Mouse (Mus musculus): ENCODE results near the gene Herpud2. TPM values are rescaled to one million over a fixed set of nuclear protein-coding genes. Genes with fewer than 3 reads are reported as not detected.
"Not testable (repeated sequence)": the region's sequence is repeated elsewhere in the genome, so short reads cannot be mapped to it uniquely, and the experiment has no call there.

The Herpud2 gene
- polyA plus RNA-seq, 1 experiment from 2014 or later = 26.7 TPM

GRCm38 (mm10) chr9:25140330-25140729 lies 11.3 kb downstream of the Herpud2 start:
- no peak overlapping the region for H3K27ac ChIP-seq (ENCODE audit: low read length)
- no peak overlapping the region for H3K4me2 ChIP-seq (ENCODE audit: low read depth, low read length)
- 47% methylated on average over 1 of the region's 1 CpGs for WGBS
- ATAC-seq (ENCODE audit: low read depth) = no peak
- peaks cover 7% of the 10 kb centered on the region for H3K4me1 ChIP-seq (replicated peaks; ENCODE audit: control insufficient read depth, insufficient read depth, low read length)
- H3K9me3 ChIP-seq (ENCODE audit: control insufficient read depth, low read length) = no peaks in the 10 kb centered on the region
- no peak overlapping the region for H3K4me3 ChIP-seq (ENCODE audit: low read length)
- H3K27me3 ChIP-seq (ENCODE audit: control insufficient read depth, insufficient read depth, low read depth, low read length) = no peaks in the 10 kb centered on the region
- no peaks in the 10 kb centered on the region for H3K36me3 ChIP-seq (ENCODE audit: control insufficient read depth, insufficient read depth, low read length)
- no peak overlapping the region for H3K9ac ChIP-seq (ENCODE audit: low read length)

- no peak overlapping the region for H3K4me3 ChIP-seq (ENCODE audit: low read length)
- WGBS = 87% methylated on average over 1 of the region's 1 CpGs
- no peak overlapping the region for H3K4me2 ChIP-seq (ENCODE audit: low read depth, low read length)
- H3K27me3 ChIP-seq (ENCODE audit: control insufficient read depth, insufficient read depth, low read depth, low read length) = no peaks in the 10 kb centered on the region
- H3K36me3 ChIP-seq (ENCODE audit: control insufficient read depth, insufficient read depth, low read length) = no peaks in the 10 kb centered on the region
- no peak for ATAC-seq (ENCODE audit: low read depth)
- H3K27ac ChIP-seq (ENCODE audit: low read length) = no peak overlapping the region
- no peaks in the 10 kb centered on the region for H3K9me3 ChIP-seq (ENCODE audit: control insufficient read depth, low read length)
- peaks cover 7% of the 10 kb centered on the region for H3K4me1 ChIP-seq (replicated peaks; ENCODE audit: control insufficient read depth, insufficient read depth, low read length)
- no peak overlapping the region for H3K9ac ChIP-seq (ENCODE audit: low read length)
Measured at GRCm38 (mm10) chr9:25138900-25139299, 12.7 kb downstream of the Herpud2 start.

GRCm38 (mm10) chr9:25132920-25133319 lies 18.7 kb downstream of the Herpud2 start:
- 53% methylated on average over 4 of the region's 4 CpGs for WGBS
- Histone ChIP-seq H3K4me3 (ENCODE audit: low read length) (no peak overlapping the region), H3K9ac (ENCODE audit: low read length) (no peak overlapping the region), H3K9me3 (ENCODE audit: control insufficient read depth, low read length) (no peaks in the 10 kb centered on the region), H3K36me3 (ENCODE audit: control insufficient read depth, insufficient read depth, low read length) (0 out of 2 replicates have a peak, but pooled peaks cover 3% of the 10 kb centered on the region), H3K4me1 (replicated peaks; ENCODE audit: control insufficient read depth, insufficient read depth, low read length) (no peaks in the 10 kb centered on the region), H3K4me2 (ENCODE audit: low read depth, low read length) (no peak overlapping the region), H3K27me3 (ENCODE audit: control insufficient read depth, insufficient read depth, low read depth, low read length) (no peaks in the 10 kb centered on the region), H3K27ac (ENCODE audit: low read length) (no peak overlapping the region)
- ATAC-seq (ENCODE audit: low read depth) = no peak

GRCm38 (mm10) chr9:25132253-25132652 lies 19.4 kb downstream of the Herpud2 start:
- Histone ChIP-seq H3K27me3 (ENCODE audit: control insufficient read depth, insufficient read depth, low read depth, low read length) (no peaks in the 10 kb centered on the region), H3K27ac (ENCODE audit: low read length) (no peak overlapping the region), H3K4me3 (ENCODE audit: low read length) (no peak overlapping the region), H3K4me1 (replicated peaks; ENCODE audit: control insufficient read depth, insufficient read depth, low read length) (no peaks in the 10 kb centered on the region), H3K4me2 (ENCODE audit: low read depth, low read length) (no peak overlapping the region), H3K9ac (ENCODE audit: low read length) (no peak overlapping the region), H3K9me3 (ENCODE audit: control insufficient read depth, low read length) (no peaks in the 10 kb centered on the region), H3K36me3 (ENCODE audit: control insufficient read depth, insufficient read depth, low read length) (0 out of 2 replicates have a peak, but pooled peaks cover 3% of the 10 kb centered on the region)
- peak; percentile 73 for ATAC-seq (ENCODE audit: low read depth)

- Histone ChIP-seq H3K4me1 (replicated peaks; ENCODE audit: control insufficient read depth, insufficient read depth, low read length) (no peaks in the 10 kb centered on the region), H3K4me3 (ENCODE audit: low read length) (no peak overlapping the region), H3K9ac (ENCODE audit: low read length) (no peak overlapping the region), H3K9me3 (ENCODE audit: control insufficient read depth, low read length) (no peaks in the 10 kb centered on the region), H3K27ac (ENCODE audit: low read length) (no peak overlapping the region), H3K36me3 (ENCODE audit: control insufficient read depth, insufficient read depth, low read length) (peaks cover 10% of the 10 kb centered on the region), H3K4me2 (ENCODE audit: low read depth, low read length) (no peak overlapping the region), H3K27me3 (ENCODE audit: control insufficient read depth, insufficient read depth, low read depth, low read length) (no peaks in the 10 kb centered on the region)
- no peak for ATAC-seq (ENCODE audit: low read depth)
- 83% methylated on average over 2 of the region's 2 CpGs for WGBS
Measured at GRCm38 (mm10) chr9:25124048-25124447, 27.6 kb downstream of the Herpud2 start.

GRCm38 (mm10) chr9:25123590-25123989 lies 28.0 kb downstream of the Herpud2 start:
- not testable (repeated sequence) for H3K4me1 ChIP-seq (replicated peaks; ENCODE audit: control insufficient read depth, insufficient read depth, low read length); H3K27ac ChIP-seq (ENCODE audit: low read length); H3K4me2 ChIP-seq (ENCODE audit: low read depth, low read length); ATAC-seq (ENCODE audit: low read depth); H3K27me3 ChIP-seq (ENCODE audit: control insufficient read depth, insufficient read depth, low read depth, low read length); H3K4me3 ChIP-seq (ENCODE audit: low read length); H3K9ac ChIP-seq (ENCODE audit: low read length); H3K9me3 ChIP-seq (ENCODE audit: control insufficient read depth, low read length)
- 97% methylated on average over 1 of the region's 1 CpGs for WGBS
- peaks cover 10% of the 10 kb centered on the region for H3K36me3 ChIP-seq (ENCODE audit: control insufficient read depth, insufficient read depth, low read length)

- no peak overlapping the region for H3K9ac ChIP-seq (ENCODE audit: low read length)
- ATAC-seq (ENCODE audit: low read depth) = no peak; the same call in 1 of the 2 replicates
- H3K27me3 ChIP-seq (ENCODE audit: control insufficient read depth, insufficient read depth, low read depth, low read length) = no peaks in the 10 kb centered on the region
- no peaks in the 10 kb centered on the region for H3K4me1 ChIP-seq (replicated peaks; ENCODE audit: control insufficient read depth, insufficient read depth, low read length)
- H3K4me2 ChIP-seq (ENCODE audit: low read depth, low read length) = no peak overlapping the region
- 0 out of 2 replicates have a peak, but pooled peaks cover 3% of the 10 kb centered on the region for H3K9me3 ChIP-seq (ENCODE audit: control insufficient read depth, low read length)
- peaks cover 18% of the 10 kb centered on the region for H3K36me3 ChIP-seq (ENCODE audit: control insufficient read depth, insufficient read depth, low read length)
- H3K4me3 ChIP-seq (ENCODE audit: low read length) = no peak overlapping the region
- no peak overlapping the region for H3K27ac ChIP-seq (ENCODE audit: low read length)
Measured at GRCm38 (mm10) chr9:25104638-25105037, 47.0 kb downstream of the Herpud2 start.

GRCm38 (mm10) chr9:25102881-25103280 lies 48.7 kb downstream of the Herpud2 start:
- Histone ChIP-seq H3K27ac (ENCODE audit: low read length) (no peak overlapping the region), H3K4me1 (replicated peaks; ENCODE audit: control insufficient read depth, insufficient read depth, low read length) (no peaks in the 10 kb centered on the region), H3K4me3 (ENCODE audit: low read length) (no peak overlapping the region), H3K9ac (ENCODE audit: low read length) (no peak overlapping the region), H3K36me3 (ENCODE audit: control insufficient read depth, insufficient read depth, low read length) (peaks cover 15% of the 10 kb centered on the region), H3K9me3 (ENCODE audit: control insufficient read depth, low read length) (0 out of 2 replicates have a peak, but pooled peaks cover 3% of the 10 kb centered on the region), H3K4me2 (ENCODE audit: low read depth, low read length) (no peak overlapping the region), H3K27me3 (ENCODE audit: control insufficient read depth, insufficient read depth, low read depth, low read length) (no peaks in the 10 kb centered on the region)
- 90% methylated on average over 1 of the region's 1 CpGs for whole genome bisulfite sequencing
- ATAC-seq (ENCODE audit: low read depth) = no peak

GRCm38 (mm10) chr9:25090853-25091252 lies 60.8 kb downstream of the Herpud2 start:
- Histone ChIP-seq H3K4me2 (ENCODE audit: low read depth, low read length) (no peak overlapping the region), H3K9me3 (ENCODE audit: control insufficient read depth, low read length) (no peaks in the 10 kb centered on the region), H3K27me3 (ENCODE audit: control insufficient read depth, insufficient read depth, low read depth, low read length) (no peaks in the 10 kb centered on the region), H3K27ac (ENCODE audit: low read length) (no peak overlapping the region), H3K36me3 (ENCODE audit: control insufficient read depth, insufficient read depth, low read length) (no peaks in the 10 kb centered on the region), H3K9ac (ENCODE audit: low read length) (no peak overlapping the region), H3K4me1 (replicated peaks; ENCODE audit: control insufficient read depth, insufficient read depth, low read length) (no peaks in the 10 kb centered on the region; the same call in 1 of the 2 replicates), H3K4me3 (ENCODE audit: low read length) (no peak overlapping the region)
- 39% methylated on average over 1 of the region's 1 CpGs for WGBS
- 0 out of 2 replicates have a peak, but pooled peaks have one; percentile 23 for ATAC-seq (ENCODE audit: low read depth)

GRCm38 (mm10) chr9:25089122-25089521 lies 62.5 kb downstream of the Herpud2 start, which contains the start of gene Gm10181:
Gene Gm10181, plus strand, starts transcription at chr9:25089422.
- Histone ChIP-seq H3K4me1 (replicated peaks; ENCODE audit: control insufficient read depth, insufficient read depth, low read length) (no peaks in the 10 kb centered on the region; the same call in 1 of the 2 replicates), H3K9ac (ENCODE audit: low read length) (no peak within 1 kb of the TSS), H3K27me3 (ENCODE audit: control insufficient read depth, insufficient read depth, low read depth, low read length) (no peaks in the 10 kb centered on the region), H3K4me3 (ENCODE audit: low read length) (no peak within 1 kb of the TSS), H3K36me3 (ENCODE audit: control insufficient read depth, insufficient read depth, low read length) (no peaks in the 10 kb centered on the region), H3K9me3 (ENCODE audit: control insufficient read depth, low read length) (no peaks in the 10 kb centered on the region), H3K27ac (ENCODE audit: low read length) (no peak within 1 kb of the TSS), H3K4me2 (ENCODE audit: low read depth, low read length) (no peak within 1 kb of the TSS)
- WGBS = 63% methylated on average over 2 of the region's 2 CpGs
- no peak for ATAC-seq (ENCODE audit: low read depth)

All from lung, embryonic 16.5 days (tissue).